Mouse (Mus musculus): ENCODE data around the gene Sirt6. TPM values are rescaled to one million over a fixed set of nuclear protein-coding genes. Genes with fewer than 3 reads are reported as not detected.

Gene Sirt6
- 35.6 and 42.4 TPM in 2 replicates for polyA plus RNA-seq (2015; fragmentation: Nextera tagmentation; extraction: Ambion mirVana)

GRCm38 (mm10) chr10:81626994-81627835 lies at the start of gene Sirt6:
Gene Sirt6, minus strand, starts transcription at chr10:81627797.

GRCm38 (mm10) chr10:81648803-81649775 lies 21.5 kb upstream of the Sirt6 start, which contains the start of gene Gm10778:
Gene Gm10778, plus strand, starts transcription at chr10:81649059.

GRCm38 (mm10) chr10:81628390-81628789 lies 793 bp upstream of the Sirt6 start, which contains the start of gene Ankrd24:
Gene Ankrd24, plus strand, starts transcription at chr10:81628540.

DNA sequence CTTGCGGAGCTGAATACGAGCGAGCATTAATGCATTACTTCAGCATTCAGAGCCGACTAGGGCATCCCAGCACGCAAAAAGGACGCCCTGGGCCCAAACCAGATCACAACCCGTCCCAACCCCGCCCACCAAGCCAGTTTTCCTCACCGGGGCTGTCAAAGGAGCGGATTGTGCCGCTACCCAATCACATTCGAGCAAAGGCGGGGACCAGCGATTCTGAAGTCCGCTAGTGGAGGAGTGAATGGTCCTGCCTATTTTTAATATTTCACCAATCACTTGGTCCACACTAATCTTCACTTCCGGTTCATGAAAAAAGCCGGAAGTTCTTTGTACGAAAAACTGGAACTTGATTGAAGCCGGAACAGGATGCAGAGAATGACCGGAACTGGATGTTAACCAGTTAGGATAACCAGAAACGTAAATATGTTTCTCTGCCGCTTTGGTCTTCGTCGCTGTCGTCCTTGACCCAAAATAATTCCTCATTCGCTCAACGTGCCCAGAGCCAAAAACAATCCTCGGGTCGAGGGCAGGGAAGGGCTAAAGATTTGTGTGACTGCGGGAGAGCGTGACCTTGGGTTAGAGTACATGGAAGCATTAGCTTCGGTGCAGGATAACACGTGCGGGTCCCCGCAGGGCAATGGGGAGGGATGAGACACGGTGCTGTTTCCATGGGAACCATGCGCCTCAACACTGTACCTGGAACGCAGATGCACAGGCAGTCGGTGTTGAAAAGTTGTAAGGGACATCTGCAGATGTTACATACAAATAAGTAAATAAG lies 21.4 kb downstream of the Sirt6 start, which contains the start of gene BC025920:
TSS of gene BC025920 (plus strand) at position 297 of the 778 bp plus-strand sequence.

GRCm38 (mm10) chr10:81600738-81601203 lies 26.8 kb downstream of the Sirt6 start, which contains the start of gene Tle6:
Gene Tle6, minus strand, starts transcription at chr10:81601073.

GRCm38 (mm10) chr10:81574081-81575056 lies 53.2 kb downstream of the Sirt6 start, which contains the start of gene Tle2:
Gene Tle2, plus strand, starts transcription at chr10:81574561.

Other genes starting within 250 kb of the Sirt6 start
- gene Fzr1, start 249.3 kb downstream of the Sirt6 start, polyA plus RNA-seq (2015; fragmentation: Nextera tagmentation; extraction: Ambion mirVana) = 137 and 142 TPM in 2 replicates
- gene Dohh, start 243.4 kb downstream of the Sirt6 start, polyA plus RNA-seq (2015; fragmentation: Nextera tagmentation; extraction: Ambion mirVana) = 115 and 127 TPM in 2 replicates
- 6.0 and 6.2 TPM in 2 replicates for gene Gm48551, start 243.3 kb downstream of the Sirt6 start, polyA plus RNA-seq (2015; fragmentation: Nextera tagmentation; extraction: Ambion mirVana)
- 2.0 and 3.0 TPM in 2 replicates for gene Gm48552, start 238.8 kb downstream of the Sirt6 start, polyA plus RNA-seq (2015; fragmentation: Nextera tagmentation; extraction: Ambion mirVana)
- 1.8 and 2.3 TPM in 2 replicates for gene Smim24, start 234.7 kb downstream of the Sirt6 start, polyA plus RNA-seq (2015; fragmentation: Nextera tagmentation; extraction: Ambion mirVana)
- 51.8 and 53.5 TPM in 2 replicates for gene Nfic, start 172.2 kb downstream of the Sirt6 start, polyA plus RNA-seq (2015; fragmentation: Nextera tagmentation; extraction: Ambion mirVana)
- gene Celf5, start 145.1 kb downstream of the Sirt6 start, polyA plus RNA-seq (2015; fragmentation: Nextera tagmentation; extraction: Ambion mirVana) = 40.7 and 46.8 TPM in 2 replicates
- gene Ncln, start 131.4 kb downstream of the Sirt6 start, polyA plus RNA-seq (2015; fragmentation: Nextera tagmentation; extraction: Ambion mirVana) = 59.5 and 68.2 TPM in 2 replicates
- gene S1pr4, start 127.7 kb downstream of the Sirt6 start, polyA plus RNA-seq (2015; fragmentation: Nextera tagmentation; extraction: Ambion mirVana) = 0.68 and 0.72 TPM in 2 replicates
- gene Gna15, start 103.6 kb downstream of the Sirt6 start, polyA plus RNA-seq (2015; fragmentation: Nextera tagmentation; extraction: Ambion mirVana) = 1.8 and 1.9 TPM in 2 replicates
- gene Gna11, start 82.6 kb downstream of the Sirt6 start, polyA plus RNA-seq (2015; fragmentation: Nextera tagmentation; extraction: Ambion mirVana) = 103 and 114 TPM in 2 replicates
- gene Aes, start 68.3 kb downstream of the Sirt6 start, polyA plus RNA-seq (2015; fragmentation: Nextera tagmentation; extraction: Ambion mirVana) = 842 and 942 TPM in 2 replicates
- gene Tle2, start 53.2 kb downstream of the Sirt6 start, polyA plus RNA-seq (2015; fragmentation: Nextera tagmentation; extraction: Ambion mirVana) = 51.9 and 57.1 TPM in 2 replicates
- gene Tle6, start 26.7 kb downstream of the Sirt6 start, polyA plus RNA-seq (2015; fragmentation: Nextera tagmentation; extraction: Ambion mirVana) = 6.1 and 6.8 TPM in 2 replicates
- 0.46 and 1.4 TPM in 2 replicates for gene BC025920, start 21.5 kb downstream of the Sirt6 start, polyA plus RNA-seq (2015; fragmentation: Nextera tagmentation; extraction: Ambion mirVana)
- 18.2 and 24.2 TPM in 2 replicates for gene Ankrd24, start 743 bp upstream of the Sirt6 start, polyA plus RNA-seq (2015; fragmentation: Nextera tagmentation; extraction: Ambion mirVana)
- gene Gm10778, start 21.3 kb upstream of the Sirt6 start, polyA plus RNA-seq (2015; fragmentation: Nextera tagmentation; extraction: Ambion mirVana) = 5.3 and 6.1 TPM in 2 replicates
- gene Zfp433, start 77.0 kb upstream of the Sirt6 start, polyA plus RNA-seq (2015; fragmentation: Nextera tagmentation; extraction: Ambion mirVana) = 11.3 and 14.2 TPM in 2 replicates
- 8.7 and 11.0 TPM in 2 replicates for gene Gm3055, start 143.4 kb upstream of the Sirt6 start, polyA plus RNA-seq (2015; fragmentation: Nextera tagmentation; extraction: Ambion mirVana)
- 3.6 and 3.9 TPM in 2 replicates for gene Gm4767, start 184.4 kb upstream of the Sirt6 start, polyA plus RNA-seq (2015; fragmentation: Nextera tagmentation; extraction: Ambion mirVana)
- 6.7 and 6.9 TPM in 2 replicates for gene Gm32687, start 236.1 kb upstream of the Sirt6 start, polyA plus RNA-seq (2015; fragmentation: Nextera tagmentation; extraction: Ambion mirVana)

Measured in neural tube, postnatal 0 days (tissue).